Mouse (Mus musculus) MEL (cell line): ENCODE data around the gene Vps8. TPM values are rescaled to one million over a fixed set of nuclear protein-coding genes. Genes with fewer than 3 reads are reported as not detected.

ENCODE experiments used
- DNase-seq: peaks from one replicate; pipeline ENCODE4 v3.0.0; 2011; ENCODE audit warnings: low read depth, low spot score
- H3K27ac ChIP-seq: 2 replicates; pipeline ENCODE4 v1.5.1; 2012; ENCODE audit warnings: low read depth, mild to moderate bottlenecking, control low read depth, low read length, moderate library complexity; ENCODE audit not compliant: control insufficient read depth
- H3K27me3 ChIP-seq, 2 experiments: fragments of 150-350 bp in 1 of 2; sonication (generic) in 1 of 2; 2 replicates each; pipeline ENCODE4 v1.6.1; 2012; ENCODE audit warnings: low read length in 2 of 2, mild to moderate bottlenecking in 2 of 2, improper control_type of control experiment in 1 of 2, moderate library complexity in 1 of 2; ENCODE audit not compliant: insufficient read depth in 2 of 2, control insufficient read depth in 1 of 2
- H3K36me3 ChIP-seq, 2 experiments: 2 replicates each; pipeline ENCODE4 v1.6.1; 2012 to 2014; ENCODE audit warnings: low read length in 2 of 2, improper control_type of control experiment in 1 of 2, inconsistent platforms in 1 of 2, mild to moderate bottlenecking in 1 of 2; ENCODE audit not compliant: insufficient read depth in 2 of 2, control insufficient read depth in 1 of 2
- H3K4me1 ChIP-seq, 2 experiments: fragments of 150-350 bp in 1 of 2; sonication (generic) in 1 of 2; 2 replicates each; pipeline ENCODE4 v1.6.1; 2012; ENCODE audit warnings: low read length in 2 of 2, improper control_type of control experiment in 1 of 2, mild to moderate bottlenecking in 1 of 2; ENCODE audit not compliant: insufficient read depth in 2 of 2, control insufficient read depth in 1 of 2
- H3K4me3 ChIP-seq, 2 experiments: fragments of 150-350 bp in 1 of 2; sonication (generic) in 1 of 2; 2 replicates each; pipeline ENCODE4 v1.5.1; 2012; ENCODE audit warnings: low read depth in 2 of 2, low read length in 2 of 2, mild to moderate bottlenecking in 2 of 2, moderate library complexity in 2 of 2, control low read depth in 1 of 2, improper control_type of control experiment in 1 of 2; ENCODE audit not compliant: control insufficient read depth in 1 of 2, insufficient read depth in 1 of 2
- H3K79me2 ChIP-seq: 2 replicates; pipeline ENCODE4 v1.6.1; 2012; ENCODE audit warnings: mild to moderate bottlenecking, low read length, moderate library complexity; ENCODE audit not compliant: control insufficient read depth, poor library complexity, insufficient read depth
- H3K9ac ChIP-seq: 2 replicates; pipeline ENCODE4 v1.6.1; 2012; ENCODE audit warnings: low read depth, mild to moderate bottlenecking, control low read depth, low read length, moderate library complexity; ENCODE audit not compliant: control insufficient read depth, poor library complexity, severe bottlenecking
- H3K9me3 ChIP-seq: fragments of 150-350 bp; sonication (generic); replicated peaks from 2 replicates; pipeline ENCODE4 v1.6.1; 2012; ENCODE audit warnings: mild to moderate bottlenecking, low read length, improper control_type of control experiment, moderate library complexity; ENCODE audit not compliant: insufficient read depth
- CHD1 ChIP-seq: IDR thresholded peaks from 2 replicates; pipeline ENCODE4 v1.6.1; 2012; ENCODE audit warnings: low read depth, mild to moderate bottlenecking, inconsistent platforms, low read length, improper control_type of control experiment
- CHD2 ChIP-seq: IDR thresholded peaks from 2 replicates; pipeline ENCODE4 v1.6.1; 2011; ENCODE audit warnings: low read length, improper control_type of control experiment
- CTCF ChIP-seq, 3 experiments: IDR thresholded peaks in 2 of 3; conservative IDR thresholded peaks in 1 of 3; 2 replicates each; pipeline ENCODE4 v1.5.1; 2011 to 2012; ENCODE audit warnings: low read length in 3 of 3, low read depth in 2 of 3, mild to moderate bottlenecking in 2 of 3, improper control_type of control experiment in 1 of 3, inconsistent platforms in 1 of 3, mixed read lengths in 1 of 3, moderate library complexity in 1 of 3; ENCODE audit not compliant: control insufficient read depth in 1 of 3, insufficient read depth in 1 of 3, poor library complexity in 1 of 3, severe bottlenecking in 1 of 3
- E2F4 ChIP-seq: IDR thresholded peaks from 2 replicates; pipeline ENCODE4 v1.6.1; 2011; ENCODE audit warnings: low read depth, low read length, improper control_type of control experiment, borderline replicate concordance
- EP300 ChIP-seq, 2 experiments: IDR thresholded peaks; 2 replicates each; pipeline ENCODE4 v1.6.1; 2011; ENCODE audit warnings: improper control_type of control experiment in 2 of 2, low read length in 2 of 2, low read depth in 1 of 2, mild to moderate bottlenecking in 1 of 2
- ETS1 ChIP-seq: IDR thresholded peaks from 2 replicates; pipeline ENCODE4 v1.6.1; 2012; ENCODE audit warnings: low read depth, mild to moderate bottlenecking, inconsistent platforms, low read length, improper control_type of control experiment, moderate library complexity
- GABPA ChIP-seq: IDR thresholded peaks from 2 replicates; pipeline ENCODE4 v1.6.1; 2012; ENCODE audit warnings: low read depth, mild to moderate bottlenecking, inconsistent platforms, low read length, improper control_type of control experiment, moderate library complexity
- GATA1 ChIP-seq: IDR thresholded peaks from 2 replicates; pipeline ENCODE4 v1.6.1; 2011; ENCODE audit warnings: low read depth, low read length, improper control_type of control experiment
- MAFK ChIP-seq: IDR thresholded peaks from 2 replicates; pipeline ENCODE4 v1.6.1; 2011; ENCODE audit warnings: low read depth, mild to moderate bottlenecking, low read length, improper control_type of control experiment, borderline replicate concordance
- MEF2A ChIP-seq: IDR thresholded peaks from 2 replicates; pipeline ENCODE4 v1.6.1; 2014; ENCODE audit warnings: low read depth, mild to moderate bottlenecking, inconsistent platforms, low read length, improper control_type of control experiment; ENCODE audit not compliant: poor library complexity, insufficient replicate concordance, severe bottlenecking; ENCODE audit errors: extremely low read depth
- MXI1 ChIP-seq: IDR thresholded peaks from 2 replicates; pipeline ENCODE4 v1.6.1; 2011; ENCODE audit warnings: mild to moderate bottlenecking, low read depth, low read length, improper control_type of control experiment
- NELFE ChIP-seq: IDR thresholded peaks from 2 replicates; pipeline ENCODE4 v1.6.1; 2011; ENCODE audit warnings: low read depth, low read length, improper control_type of control experiment
- POLR2AphosphoS2 ChIP-seq: IDR thresholded peaks from 2 replicates; pipeline ENCODE4 v1.6.1; 2011; ENCODE audit warnings: low read length, improper control_type of control experiment
- SMC3 ChIP-seq: IDR thresholded peaks from 2 replicates; pipeline ENCODE4 v1.6.1; 2011; ENCODE audit warnings: low read depth, low read length, improper control_type of control experiment
- TAL1 ChIP-seq: IDR thresholded peaks from 2 replicates; pipeline ENCODE4 v1.6.1; 2012; ENCODE audit warnings: mild to moderate bottlenecking, inconsistent platforms, low read length, moderate library complexity, mixed read lengths
- USF1 ChIP-seq: IDR thresholded peaks from 2 replicates; pipeline ENCODE4 v1.6.1; 2014; ENCODE audit warnings: low read depth, mild to moderate bottlenecking, inconsistent platforms, low read length, improper control_type of control experiment, moderate library complexity
- ZC3H11A ChIP-seq: IDR thresholded peaks from 2 replicates; pipeline ENCODE4 v1.6.1; 2012; ENCODE audit warnings: low read depth, mild to moderate bottlenecking, inconsistent platforms, low read length, improper control_type of control experiment
- polyA plus RNA-seq, 2 experiments: library from polyadenylated mRNA; stranded (reverse) in 1 of 2; unstranded in 1 of 2; fragments of >175 nt in 1 of 2; fragments of >200 nt in 1 of 2; gene quantifications; 2 replicates each; pipeline versions ENCODE4 v1.2.1 to v1.2.4; 2012; ENCODE audit warnings: low replicate concordance in 2 of 2, low read depth in 1 of 2; ENCODE audit not compliant: insufficient read length in 2 of 2, insufficient read depth in 1 of 2, missing spikeins in 1 of 2
- total RNA-seq: library from RNA; depleted of rRNA; stranded (reverse); fragments of 300-350 nt; gene quantifications from 2 replicates; pipeline ENCODE4 v1.2.3, GENCODE M21; 2012

Gene Vps8
- total and polyA plus RNA-seq, 3 experiments: 10.5 to 14.0 TPM; not detected in 1

GRCm38 (mm10) chr16:21405224-21405969 lies 17.5 kb upstream of the Vps8 start:
- Histone ChIP-seq H3K4me3 (no peak overlapping the region), H3K36me3 (no peaks in the 10 kb centered on the region), H3K9ac (no peak overlapping the region), H3K27ac (no peak overlapping the region), H3K9me3 (no peaks in the 10 kb centered on the region), H3K4me1 (no peaks in the 10 kb centered on the region), H3K79me2 (no peaks in the 10 kb centered on the region), H3K27me3 (peaks cover 9 to 17% of the 10 kb centered on the region in 2 experiments)
- no peak for DNase-seq
- no peak for TF ChIP-seq ETS1
- no peak for TF ChIP-seq SMC3
- no peak for TF ChIP-seq ZC3H11A
- TF ChIP-seq E2F4: no peak
- TF ChIP-seq GABPA: no peak
- no peak for TF ChIP-seq EP300 (IDR thresholded peaks at IDR 0.05; ENCODE audit: low read depth in 1 of 2, low read length in 2 of 2)
- TF ChIP-seq GATA1: no peak
- no peak for TF ChIP-seq CHD1
- TF ChIP-seq POLR2AphosphoS2: no peak
- TF ChIP-seq MXI1: no peak
- TF ChIP-seq NELFE: no peak
- TF ChIP-seq MAFK: no peak
- no peak for TF ChIP-seq CTCF (IDR thresholded peaks at IDR 0.05 in 2 of 3, conservative IDR thresholded peaks at IDR 0.05 in 1 of 3; ENCODE audit: control insufficient read depth in 1 of 3, insufficient read depth in 1 of 3, low read depth in 2 of 3, low read length in 3 of 3, poor library complexity in 1 of 3, severe bottlenecking in 1 of 3)

GRCm38 (mm10) chr16:21406136-21406535 lies 16.8 kb upstream of the Vps8 start:
- TF ChIP-seq MEF2A: no peak
- no peak for TF ChIP-seq TAL1
- TF ChIP-seq CHD2: no peak
- no peak for TF ChIP-seq ETS1
- TF ChIP-seq USF1: no peak
- Histone ChIP-seq H3K4me1 (no peaks in the 10 kb centered on the region), H3K9me3 (no peaks in the 10 kb centered on the region), H3K27me3 (peaks cover 11 to 17% of the 10 kb centered on the region in 2 experiments), H3K36me3 (no peaks in the 10 kb centered on the region), H3K27ac (no peak overlapping the region), H3K4me3 (no peak overlapping the region), H3K9ac (no peak overlapping the region), H3K79me2 (no peaks in the 10 kb centered on the region)
- no peak for DNase-seq
